In the genomic region with DNA sequence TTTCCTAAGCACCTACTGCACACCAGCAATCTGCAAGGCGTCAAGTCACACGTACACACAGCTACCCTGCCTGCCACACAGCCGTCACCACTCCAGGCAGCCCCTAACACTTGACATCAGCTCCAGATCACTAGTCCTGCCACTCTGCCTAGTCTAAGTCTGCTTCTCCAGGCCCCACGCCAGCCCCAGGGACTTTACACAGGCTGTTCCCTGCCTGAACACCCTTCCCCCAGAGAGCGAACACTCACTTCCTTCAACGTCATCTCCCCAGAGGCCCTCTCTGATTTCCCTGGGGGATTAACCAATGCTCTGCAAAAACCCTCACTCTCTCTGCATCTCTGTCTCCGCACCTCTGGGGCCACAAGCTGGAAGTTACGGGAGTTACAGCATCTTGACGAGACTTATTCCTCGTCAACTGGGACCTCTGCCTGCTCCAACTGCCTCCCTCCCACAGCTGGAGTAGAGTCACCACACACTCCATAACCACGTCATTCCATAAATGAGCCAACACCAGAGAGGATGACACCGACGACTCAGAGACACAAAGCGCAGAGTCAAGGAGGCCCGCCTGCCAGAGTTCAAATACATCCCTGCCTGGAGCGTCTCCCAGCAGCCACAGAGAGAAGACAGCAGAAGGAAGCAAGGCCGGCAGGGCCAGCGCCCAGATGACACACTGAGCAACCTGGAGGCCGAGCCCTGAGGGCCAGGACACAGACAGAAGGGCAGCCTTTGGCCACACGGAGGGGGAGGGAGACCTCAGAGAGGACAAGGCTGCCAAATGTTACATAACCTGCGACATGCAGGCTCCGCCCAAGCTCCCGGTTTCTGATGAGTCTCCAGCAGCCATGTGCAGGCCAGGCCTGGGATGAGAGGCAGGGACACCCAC, we compare ENCODE assay signal across 8 mouse cellular contexts. TPM values are rescaled to one million over a fixed set of nuclear protein-coding genes. Genes with fewer than 3 reads are reported as not detected.
DNase-seq lines count a peak whose midpoint lies in the region; ATAC-seq and TF ChIP-seq lines count a peak whose summit lies in the region.

No protein-coding gene starts in this region.

- no peak overlapping the region for H3K4me3 ChIP-seq in embryonic fibroblast, embryonic 13.5 days (ENCODE audit: insufficient read depth, low read length)
- H3K4me3 ChIP-seq in heart, postnatal 0 days (ENCODE audit: low read depth, low read length) = no peak overlapping the region
- H3K4me3 ChIP-seq in liver, embryonic 11.5 days (ENCODE audit: low read depth, low read length) = 0 out of 2 replicates have a peak overlapping the region, but pooled peaks have one; percentile 26

- peak; percentile 47 for ATAC-seq in frontal cortex, adult (ENCODE audit: low TSS enrichment)
- peak; percentile 65 for ATAC-seq in heart, postnatal 0 days (ENCODE audit: insufficient read depth, low read depth)
- ATAC-seq in liver, embryonic 11.5 days (replicated peaks; ENCODE audit: low FRiP score) = peak; percentile 22; the same call in 1 of the 2 replicates
- ATAC-seq in megakaryocyte-erythroid progenitor cell, adult 5-6 weeks (replicated peaks; ENCODE audit: low FRiP score, low TSS enrichment, poor library complexity, severe bottlenecking) = no peak

- H3K4me2 ChIP-seq in heart, postnatal 0 days (ENCODE audit: low read depth, low read length) = no peak overlapping the region
- H3K4me2 ChIP-seq in liver, embryonic 11.5 days = peak overlapping the region; percentile 51

- H3K27ac ChIP-seq in embryonic fibroblast, embryonic 13.5 days (ENCODE audit: insufficient read depth, low read length) = 0 out of 2 replicates have a peak overlapping the region, but pooled peaks have one; percentile 23
- peak overlapping the region; percentile 43 for H3K27ac ChIP-seq in heart, postnatal 0 days (ENCODE audit: low read depth)
- H3K27ac ChIP-seq in liver, embryonic 11.5 days (ENCODE audit: low read depth, low read length) = peak overlapping the region; percentile 71

- H3K36me3 ChIP-seq in heart, postnatal 0 days (replicated peaks; ENCODE audit: control insufficient read depth, insufficient read depth, low read length) = peaks cover 58% of the 10 kb centered on the region
- H3K36me3 ChIP-seq in liver, embryonic 11.5 days (ENCODE audit: control insufficient read depth, insufficient read depth, low read length) = peaks cover 20% of the 10 kb centered on the region

- H3K4me1 ChIP-seq in embryonic fibroblast, embryonic 13.5 days (ENCODE audit: control insufficient read depth, insufficient read depth, low read length) = peaks cover 5% of the 10 kb centered on the region
- H3K4me1 ChIP-seq in heart, postnatal 0 days (ENCODE audit: control insufficient read depth, insufficient read depth) = peaks cover 47% of the 10 kb centered on the region
- H3K4me1 ChIP-seq in liver, embryonic 11.5 days (replicated peaks; ENCODE audit: control insufficient read depth, insufficient read depth, low read length) = peaks cover 75% of the 10 kb centered on the region

- TF ChIP-seq EP300 in heart, postnatal 0 days (IDR thresholded peaks at IDR 0.05; ENCODE audit: low read depth) = peak; percentile 49; the same call in 1 of the 2 replicates

- TF ChIP-seq POLR2A in embryonic fibroblast, embryonic 13.5 days (IDR thresholded peaks at IDR 0.05; ENCODE audit: low read depth, low read length) = no peak

- WGBS in heart, postnatal 0 days = 55% methylated on average over 23 of the region's 23 CpGs
- 66% methylated on average over 23 of the region's 23 CpGs for WGBS in liver, embryonic 11.5 days

- no peak for TF ChIP-seq CTCF in embryonic fibroblast, embryonic 13.5 days (IDR thresholded peaks at IDR 0.05; ENCODE audit: borderline replicate concordance, insufficient read depth, low read length)
- TF ChIP-seq CTCF in heart, postnatal 0 days (IDR thresholded peaks at IDR 0.05; ENCODE audit: low read depth) = no peak

- H3K9ac ChIP-seq in heart, postnatal 0 days (replicated peaks; ENCODE audit: low read depth, low read length) = no peak overlapping the region
- peak overlapping the region; percentile 55 for H3K9ac ChIP-seq in liver, embryonic 11.5 days (ENCODE audit: low read depth, low read length)

- H3K9me3 ChIP-seq in heart, postnatal 0 days (replicated peaks; ENCODE audit: control insufficient read depth, low read length) = no peaks in the 10 kb centered on the region
- H3K9me3 ChIP-seq in liver, embryonic 11.5 days (ENCODE audit: control insufficient read depth, low read length) = no peaks in the 10 kb centered on the region

- no peaks in the 10 kb centered on the region for H3K27me3 ChIP-seq in heart, postnatal 0 days (ENCODE audit: control insufficient read depth, insufficient read depth, low read length)
- peaks cover 8% of the 10 kb centered on the region for H3K27me3 ChIP-seq in liver, embryonic 11.5 days (replicated peaks; ENCODE audit: control insufficient read depth, insufficient read depth, low read length)

- DNase-seq in frontal cortex, postnatal 25 days (ENCODE audit: low spot score in 2 of 2) = no peak
- peak; percentile 94 for DNase-seq in adrenal gland, adult 8-10 months
- peak; percentile 40 for DNase-seq in heart, postnatal 0 days (ENCODE audit: low spot score)
- no peak for DNase-seq in liver, embryonic 11.5 days (ENCODE audit: low spot score)
- peak; percentile 67 to 77 for DNase-seq in right cerebral cortex, postnatal 10 days (ENCODE audit: low spot score in 2 of 2)

RNA-seq across cellular contexts. Expression of a gene that starts 49.8 kb away (rescaled TPM):
- total RNA-seq in adrenal gland, adult 8-10 months (2022) = 1 to 10 TPM; 2.4 to 4.6 (median 3.4) TPM
- 1.2 and 7.7 TPM in 2 replicates for polyA plus RNA-seq in embryonic fibroblast, embryonic 13.5 days (2011; ENCODE audit: insufficient read length, low read depth, missing spikeins)
- not detected in 2 replicates for total RNA-seq in heart, postnatal 0 days (2014; rRNA removed; ENCODE audit: low replicate concordance)
- 0.73 and 0.85 TPM in 2 replicates for polyA plus RNA-seq in heart, postnatal 0 days (2015; fragmentation: Nextera tagmentation; extraction: Ambion mirVana)
- 0.66 and 1.0 TPM in 2 replicates for polyA plus RNA-seq in liver, embryonic 11.5 days (2014; fragmentation: Nextera tagmentation; extraction: Ambion mirVana)
- total RNA-seq in megakaryocyte-erythroid progenitor cell, adult 5-6 weeks (2014; fragmentation: Nextera tagmentation) = not detected in 2 replicates
- total RNA-seq in megakaryocyte-erythroid progenitor cell, adult 5-6 weeks (2017) = not detected in 2 replicates

Comparison
In these comparisons a context has a peak if more than half of its experiments do, and no peak if none do; other contexts are left out.
1. DNase-seq: peak in adrenal gland, adult 8-10 months (single experiment), heart, postnatal 0 days (single experiment) and right cerebral cortex, postnatal 10 days (2 of 2); none in frontal cortex, postnatal 25 days (0 of 2) and liver, embryonic 11.5 days (single experiment).
2. Peak in every context shown above with its lines, with median percentiles within 50 percentile points of each other: H3K27ac ChIP-seq.